Mouse (Mus musculus) MEL (cell line): ENCODE results near the gene Ipcef1.

Source experiments
- EP300 ChIP-seq, 2 experiments: IDR thresholded peaks; 2 replicates each; pipeline ENCODE4 v1.6.1; 2011; ENCODE audit warnings: improper control_type of control experiment in 2 of 2, low read length in 2 of 2, low read depth in 1 of 2, mild to moderate bottlenecking in 1 of 2
- GABPA ChIP-seq: IDR thresholded peaks from 2 replicates; pipeline ENCODE4 v1.6.1; 2012; ENCODE audit warnings: low read depth, mild to moderate bottlenecking, inconsistent platforms, low read length, improper control_type of control experiment, moderate library complexity
- USF1 ChIP-seq: IDR thresholded peaks from 2 replicates; pipeline ENCODE4 v1.6.1; 2014; ENCODE audit warnings: low read depth, mild to moderate bottlenecking, inconsistent platforms, low read length, improper control_type of control experiment, moderate library complexity
- ZNF384 ChIP-seq: IDR thresholded peaks from 2 replicates; pipeline ENCODE4 v1.6.1; 2012; ENCODE audit warnings: low read depth, mild to moderate bottlenecking, inconsistent platforms, low read length, improper control_type of control experiment

DNA sequence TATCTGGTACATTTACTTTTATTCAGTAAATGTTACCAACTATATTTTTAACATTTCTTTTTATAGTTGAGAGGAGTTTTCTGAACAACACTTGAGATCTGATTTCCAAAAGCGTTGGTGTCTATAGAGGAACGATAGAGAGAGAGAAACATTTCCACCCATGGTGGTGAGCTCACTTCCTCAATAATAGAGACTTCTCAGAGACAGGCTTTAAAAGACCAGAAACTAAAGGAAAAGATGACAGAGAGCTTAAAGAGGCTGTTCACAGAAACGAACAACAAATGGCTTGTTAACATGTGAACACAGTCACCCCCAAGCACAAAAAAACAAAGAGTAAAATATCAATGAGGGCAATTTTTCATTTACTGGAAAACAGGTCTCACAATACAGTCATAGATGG is 2.4 kb downstream of the Ipcef1 start:
- TF ChIP-seq GABPA (no peak), USF1 (no peak), EP300 (IDR thresholded peaks at IDR 0.05; ENCODE audit: low read depth in 1 of 2, low read length in 2 of 2) (no peak), ZNF384 (no peak)
